Mouse (Mus musculus) MEL (cell line): ENCODE measurements around the gene Fam155a. TPM values are rescaled to one million over a fixed set of nuclear protein-coding genes. Genes with fewer than 3 reads are reported as not detected.

ENCODE experiments used
- DNase-seq: peaks from one replicate; pipeline ENCODE4 v3.0.0; 2011; ENCODE audit warnings: low read depth, low spot score
- H3K27ac ChIP-seq: 2 replicates; pipeline ENCODE4 v1.5.1; 2012; ENCODE audit warnings: low read depth, mild to moderate bottlenecking, control low read depth, low read length, moderate library complexity; ENCODE audit not compliant: control insufficient read depth
- H3K27me3 ChIP-seq, 2 experiments: fragments of 150-350 bp in 1 of 2; sonication (generic) in 1 of 2; 2 replicates each; pipeline ENCODE4 v1.6.1; 2012; ENCODE audit warnings: low read length in 2 of 2, mild to moderate bottlenecking in 2 of 2, improper control_type of control experiment in 1 of 2, moderate library complexity in 1 of 2; ENCODE audit not compliant: insufficient read depth in 2 of 2, control insufficient read depth in 1 of 2
- H3K36me3 ChIP-seq, 2 experiments: 2 replicates each; pipeline ENCODE4 v1.6.1; 2012 to 2014; ENCODE audit warnings: low read length in 2 of 2, improper control_type of control experiment in 1 of 2, inconsistent platforms in 1 of 2, mild to moderate bottlenecking in 1 of 2; ENCODE audit not compliant: insufficient read depth in 2 of 2, control insufficient read depth in 1 of 2
- H3K4me1 ChIP-seq, 2 experiments: fragments of 150-350 bp in 1 of 2; sonication (generic) in 1 of 2; 2 replicates each; pipeline ENCODE4 v1.6.1; 2012; ENCODE audit warnings: low read length in 2 of 2, improper control_type of control experiment in 1 of 2, mild to moderate bottlenecking in 1 of 2; ENCODE audit not compliant: insufficient read depth in 2 of 2, control insufficient read depth in 1 of 2
- H3K4me3 ChIP-seq, 2 experiments: fragments of 150-350 bp in 1 of 2; sonication (generic) in 1 of 2; 2 replicates each; pipeline ENCODE4 v1.5.1; 2012; ENCODE audit warnings: low read depth in 2 of 2, low read length in 2 of 2, mild to moderate bottlenecking in 2 of 2, moderate library complexity in 2 of 2, control low read depth in 1 of 2, improper control_type of control experiment in 1 of 2; ENCODE audit not compliant: control insufficient read depth in 1 of 2, insufficient read depth in 1 of 2
- H3K79me2 ChIP-seq: 2 replicates; pipeline ENCODE4 v1.6.1; 2012; ENCODE audit warnings: mild to moderate bottlenecking, low read length, moderate library complexity; ENCODE audit not compliant: control insufficient read depth, poor library complexity, insufficient read depth
- H3K9ac ChIP-seq: 2 replicates; pipeline ENCODE4 v1.6.1; 2012; ENCODE audit warnings: low read depth, mild to moderate bottlenecking, control low read depth, low read length, moderate library complexity; ENCODE audit not compliant: control insufficient read depth, poor library complexity, severe bottlenecking
- H3K9me3 ChIP-seq: fragments of 150-350 bp; sonication (generic); replicated peaks from 2 replicates; pipeline ENCODE4 v1.6.1; 2012; ENCODE audit warnings: mild to moderate bottlenecking, low read length, improper control_type of control experiment, moderate library complexity; ENCODE audit not compliant: insufficient read depth
- BHLHE40 ChIP-seq: IDR thresholded peaks from 2 replicates; pipeline ENCODE4 v1.6.1; 2012; ENCODE audit warnings: low read depth, mild to moderate bottlenecking, inconsistent platforms, low read length, improper control_type of control experiment, borderline replicate concordance
- CHD1 ChIP-seq: IDR thresholded peaks from 2 replicates; pipeline ENCODE4 v1.6.1; 2012; ENCODE audit warnings: low read depth, mild to moderate bottlenecking, inconsistent platforms, low read length, improper control_type of control experiment
- CHD2 ChIP-seq: IDR thresholded peaks from 2 replicates; pipeline ENCODE4 v1.6.1; 2011; ENCODE audit warnings: low read length, improper control_type of control experiment
- CTCF ChIP-seq, 3 experiments: IDR thresholded peaks in 2 of 3; conservative IDR thresholded peaks in 1 of 3; 2 replicates each; pipeline ENCODE4 v1.5.1; 2011 to 2012; ENCODE audit warnings: low read length in 3 of 3, low read depth in 2 of 3, mild to moderate bottlenecking in 2 of 3, improper control_type of control experiment in 1 of 3, inconsistent platforms in 1 of 3, mixed read lengths in 1 of 3, moderate library complexity in 1 of 3; ENCODE audit not compliant: control insufficient read depth in 1 of 3, insufficient read depth in 1 of 3, poor library complexity in 1 of 3, severe bottlenecking in 1 of 3
- ETS1 ChIP-seq: IDR thresholded peaks from 2 replicates; pipeline ENCODE4 v1.6.1; 2012; ENCODE audit warnings: low read depth, mild to moderate bottlenecking, inconsistent platforms, low read length, improper control_type of control experiment, moderate library complexity
- GABPA ChIP-seq: IDR thresholded peaks from 2 replicates; pipeline ENCODE4 v1.6.1; 2012; ENCODE audit warnings: low read depth, mild to moderate bottlenecking, inconsistent platforms, low read length, improper control_type of control experiment, moderate library complexity
- GATA1 ChIP-seq: IDR thresholded peaks from 2 replicates; pipeline ENCODE4 v1.6.1; 2011; ENCODE audit warnings: low read depth, low read length, improper control_type of control experiment
- KAT2A ChIP-seq: conservative IDR thresholded peaks from 2 replicates; pipeline ENCODE4 v1.6.1; 2012; ENCODE audit warnings: low read depth, low read length, improper control_type of control experiment, inconsistent platforms
- MAFK ChIP-seq: IDR thresholded peaks from 2 replicates; pipeline ENCODE4 v1.6.1; 2011; ENCODE audit warnings: low read depth, mild to moderate bottlenecking, low read length, improper control_type of control experiment, borderline replicate concordance
- MAX ChIP-seq: IDR thresholded peaks from 2 replicates; pipeline ENCODE4 v1.6.1; 2011; ENCODE audit warnings: low read length, improper control_type of control experiment
- MAZ ChIP-seq: IDR thresholded peaks from 2 replicates; pipeline ENCODE4 v1.6.1; 2012; ENCODE audit warnings: low read depth, mild to moderate bottlenecking, inconsistent platforms, low read length, improper control_type of control experiment
- MEF2A ChIP-seq: IDR thresholded peaks from 2 replicates; pipeline ENCODE4 v1.6.1; 2014; ENCODE audit warnings: low read depth, mild to moderate bottlenecking, inconsistent platforms, low read length, improper control_type of control experiment; ENCODE audit not compliant: poor library complexity, insufficient replicate concordance, severe bottlenecking; ENCODE audit errors: extremely low read depth
- MXI1 ChIP-seq: IDR thresholded peaks from 2 replicates; pipeline ENCODE4 v1.6.1; 2011; ENCODE audit warnings: mild to moderate bottlenecking, low read depth, low read length, improper control_type of control experiment
- MYC ChIP-seq: IDR thresholded peaks from 2 replicates; pipeline ENCODE4 v1.6.1; 2011; ENCODE audit warnings: low read depth, mild to moderate bottlenecking, low read length, improper control_type of control experiment, moderate library complexity
- NELFE ChIP-seq: IDR thresholded peaks from 2 replicates; pipeline ENCODE4 v1.6.1; 2011; ENCODE audit warnings: low read depth, low read length, improper control_type of control experiment
- POLR2A ChIP-seq, 2 experiments: IDR thresholded peaks; 2 replicates each; pipeline ENCODE4 v1.6.1; 2011 to 2012; ENCODE audit warnings: low read length in 2 of 2, mild to moderate bottlenecking in 2 of 2, control low read depth in 1 of 2, improper control_type of control experiment in 1 of 2, low read depth in 1 of 2, moderate library complexity in 1 of 2; ENCODE audit not compliant: control insufficient read depth in 1 of 2, insufficient read depth in 1 of 2, poor library complexity in 1 of 2
- POLR2AphosphoS2 ChIP-seq: IDR thresholded peaks from 2 replicates; pipeline ENCODE4 v1.6.1; 2011; ENCODE audit warnings: low read length, improper control_type of control experiment
- POLR2AphosphoS5 ChIP-seq: IDR thresholded peaks from 2 replicates; pipeline ENCODE4 v1.6.1; 2012; ENCODE audit warnings: low read depth, borderline replicate concordance, mild to moderate bottlenecking, inconsistent platforms, low read length, moderate library complexity, mixed read lengths
- RAD21 ChIP-seq: IDR thresholded peaks from 2 replicates; pipeline ENCODE4 v1.6.1; 2011; ENCODE audit warnings: mild to moderate bottlenecking, low read depth, low read length, improper control_type of control experiment
- SIN3A ChIP-seq: IDR thresholded peaks from 2 replicates; pipeline ENCODE4 v1.6.1; 2012; ENCODE audit warnings: low read length, improper control_type of control experiment, inconsistent platforms
- SMC3 ChIP-seq: IDR thresholded peaks from 2 replicates; pipeline ENCODE4 v1.6.1; 2011; ENCODE audit warnings: low read depth, low read length, improper control_type of control experiment
- TAL1 ChIP-seq: IDR thresholded peaks from 2 replicates; pipeline ENCODE4 v1.6.1; 2012; ENCODE audit warnings: mild to moderate bottlenecking, inconsistent platforms, low read length, moderate library complexity, mixed read lengths
- TBP ChIP-seq: IDR thresholded peaks from 2 replicates; pipeline ENCODE4 v1.8.0; 2011; ENCODE audit warnings: low read depth, low read length, improper control_type of control experiment
- UBTF ChIP-seq: IDR thresholded peaks from 2 replicates; pipeline ENCODE4 v1.6.1; 2012; ENCODE audit warnings: low read depth, mild to moderate bottlenecking, inconsistent platforms, low read length, improper control_type of control experiment, moderate library complexity, borderline replicate concordance; ENCODE audit not compliant: insufficient read depth
- USF1 ChIP-seq: IDR thresholded peaks from 2 replicates; pipeline ENCODE4 v1.6.1; 2014; ENCODE audit warnings: low read depth, mild to moderate bottlenecking, inconsistent platforms, low read length, improper control_type of control experiment, moderate library complexity
- USF2 ChIP-seq, 2 experiments: IDR thresholded peaks; 2 replicates each; pipeline ENCODE4 v1.6.1; 2011 to 2012; ENCODE audit warnings: improper control_type of control experiment in 2 of 2, low read length in 2 of 2, borderline replicate concordance in 1 of 2, inconsistent platforms in 1 of 2, low read depth in 1 of 2, mild to moderate bottlenecking in 1 of 2; ENCODE audit not compliant: insufficient read depth in 1 of 2
- ZKSCAN1 ChIP-seq: IDR thresholded peaks from 2 replicates; pipeline ENCODE4 v1.6.1; 2012; ENCODE audit warnings: low read depth, mild to moderate bottlenecking, inconsistent platforms, low read length, improper control_type of control experiment, moderate library complexity
- ZMIZ1 ChIP-seq: IDR thresholded peaks from 2 replicates; pipeline ENCODE4 v1.6.1; 2012; ENCODE audit warnings: low read depth, mild to moderate bottlenecking, inconsistent platforms, low read length, improper control_type of control experiment, moderate library complexity
- polyA plus RNA-seq, 2 experiments: library from polyadenylated mRNA; stranded (reverse) in 1 of 2; unstranded in 1 of 2; fragments of >175 nt in 1 of 2; fragments of >200 nt in 1 of 2; gene quantifications; 2 replicates each; pipeline versions ENCODE4 v1.2.1 to v1.2.4; 2012; ENCODE audit warnings: low replicate concordance in 2 of 2, low read depth in 1 of 2; ENCODE audit not compliant: insufficient read length in 2 of 2, insufficient read depth in 1 of 2, missing spikeins in 1 of 2
- total RNA-seq: library from RNA; depleted of rRNA; stranded (reverse); fragments of 300-350 nt; gene quantifications from 2 replicates; pipeline ENCODE4 v1.2.3, GENCODE M21; 2012

The Fam155a gene
- total and polyA plus RNA-seq, 3 experiments = not detected

DNA sequence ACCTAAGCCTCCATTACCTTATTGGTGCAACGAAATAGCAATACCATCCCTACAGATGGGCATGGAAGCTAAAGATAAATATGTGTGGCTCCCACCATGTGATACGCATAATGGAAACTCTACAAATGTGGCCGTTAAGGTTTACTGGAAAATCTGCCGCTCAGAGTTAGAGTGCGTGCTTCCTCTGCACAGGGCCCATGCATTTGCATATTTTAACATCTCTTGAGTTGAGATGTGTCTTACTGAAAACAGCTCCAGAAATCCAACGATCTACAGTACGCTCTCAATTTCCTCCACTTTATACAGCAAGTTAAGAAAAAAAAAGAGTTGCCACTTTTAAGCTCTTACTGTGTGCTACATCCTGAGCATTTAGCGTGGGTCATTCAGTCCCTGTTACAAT, 433.1 kb downstream of the Fam155a start:
- TF ChIP-seq ZMIZ1 (no peak), TBP (no peak), POLR2A (IDR thresholded peaks at IDR 0.05; ENCODE audit: control insufficient read depth in 1 of 2, insufficient read depth in 1 of 2, low read depth in 1 of 2, low read length in 2 of 2, poor library complexity in 1 of 2) (no peak), MAFK (no peak), NELFE (no peak), POLR2AphosphoS2 (no peak), SIN3A (no peak), KAT2A (no peak), MEF2A (no peak), MYC (no peak), ZKSCAN1 (no peak), MXI1 (no peak), MAZ (no peak), POLR2AphosphoS5 (no peak), CHD2 (no peak), SMC3 (no peak), MAX (no peak), ETS1 (no peak), BHLHE40 (no peak)
- DNase-seq = no peak
- Histone ChIP-seq H3K9ac (no peak overlapping the region), H3K9me3 (no peaks in the 10 kb centered on the region), H3K4me3 (no peak overlapping the region), H3K4me1 (no peaks in the 10 kb centered on the region), H3K27ac (no peak overlapping the region), H3K79me2 (no peaks in the 10 kb centered on the region), H3K36me3 (no peaks in the 10 kb centered on the region), H3K27me3 (no peaks in the 10 kb centered on the region)

DNA sequence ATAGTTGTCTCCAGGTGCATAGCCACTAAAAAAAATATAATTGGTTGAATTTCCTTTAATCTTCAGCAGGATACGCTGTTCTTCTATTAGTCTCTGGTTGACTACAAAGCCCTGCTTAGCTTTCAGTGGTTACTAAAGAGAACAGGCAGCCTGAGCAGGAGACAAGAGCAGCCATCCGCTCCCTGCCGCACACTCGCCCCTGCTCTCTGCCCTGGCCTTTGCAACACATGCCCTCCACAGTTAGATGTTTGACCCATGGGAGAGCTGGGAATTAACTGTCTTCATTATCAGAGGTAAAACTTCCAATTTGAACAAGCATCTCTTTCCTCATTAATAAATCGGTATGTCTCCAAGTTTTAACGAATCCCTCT, 435.0 kb downstream of the Fam155a start:
- no peak for DNase-seq
- Histone ChIP-seq H3K36me3 (no peaks in the 10 kb centered on the region), H3K27ac (no peak overlapping the region), H3K9me3 (no peaks in the 10 kb centered on the region), H3K79me2 (no peaks in the 10 kb centered on the region), H3K4me3 (no peak overlapping the region), H3K27me3 (no peaks in the 10 kb centered on the region), H3K4me1 (no peaks in the 10 kb centered on the region), H3K9ac (no peak overlapping the region)
- TF ChIP-seq POLR2AphosphoS2 (no peak), UBTF (no peak), SIN3A (no peak), USF1 (no peak), CHD1 (no peak), GABPA (no peak), GATA1 (no peak), TAL1 (no peak), CTCF (IDR thresholded peaks at IDR 0.05 in 2 of 3, conservative IDR thresholded peaks at IDR 0.05 in 1 of 3; ENCODE audit: control insufficient read depth in 1 of 3, insufficient read depth in 1 of 3, low read depth in 2 of 3, low read length in 3 of 3, poor library complexity in 1 of 3, severe bottlenecking in 1 of 3) (no peak), ETS1 (no peak), TBP (no peak), MEF2A (no peak), MYC (no peak), MAZ (no peak), NELFE (no peak), SMC3 (no peak), USF2 (IDR thresholded peaks at IDR 0.05; ENCODE audit: borderline replicate concordance in 1 of 2, insufficient read depth in 1 of 2, low read depth in 1 of 2, low read length in 2 of 2) (no peak), RAD21 (no peak)
